Mouse (Mus musculus): Measurements from ENCODE around the gene Ctbp2.

DNA sequence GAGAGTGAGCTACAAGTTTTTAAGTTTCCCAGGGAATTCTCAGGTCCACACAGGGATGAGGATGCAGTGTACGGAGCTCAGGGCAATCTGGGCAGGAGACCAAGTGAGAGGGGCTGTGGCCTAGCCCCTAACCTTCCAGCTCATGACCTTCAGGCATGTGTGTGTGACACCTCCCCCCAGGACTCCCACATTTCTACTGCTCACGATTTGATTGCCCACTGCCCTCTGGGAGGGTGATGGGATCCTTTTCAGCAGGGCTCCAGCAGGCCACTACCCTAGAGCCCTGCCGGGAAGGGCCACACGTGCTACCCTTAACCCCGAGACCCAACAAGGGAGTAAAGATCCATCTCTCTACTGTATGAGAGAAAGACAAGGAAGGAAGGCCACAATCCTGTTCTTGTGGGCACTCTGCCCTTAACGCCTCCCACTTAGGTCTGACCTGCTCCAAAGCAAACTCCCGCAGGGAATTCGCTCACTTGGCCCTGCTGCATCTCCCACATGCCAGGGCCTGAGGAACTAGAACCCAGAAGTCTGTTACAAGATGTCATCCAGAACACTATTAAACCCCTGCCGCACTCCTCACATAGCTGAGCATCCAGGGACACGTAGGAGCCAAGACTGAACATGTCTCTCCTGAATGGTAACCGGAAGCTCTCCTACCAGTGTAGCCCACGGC, 25.9 kb downstream of the Ctbp2 start:
- TF ChIP-seq CTCF (IDR thresholded peaks at IDR 0.05), result no peak
- no peak for TF ChIP-seq EP300 (IDR thresholded peaks at IDR 0.05)
